Mouse (Mus musculus): ENCODE results near the gene E330017A01Rik.

GRCm38 (mm10) chr16:58589444-58589843 lies 49.1 kb downstream of the E330017A01Rik start:
- TF ChIP-seq CTCF (IDR thresholded peaks at IDR 0.05; ENCODE audit: low read depth) (no peak), EP300 (IDR thresholded peaks at IDR 0.05; ENCODE audit: low read depth) (no peak)

Data from liver, postnatal 0 days (tissue).